Mouse (Mus musculus) kidney, adult 2 months (tissue): ENCODE results near the gene Bud23. TPM values are rescaled to one million over a fixed set of nuclear protein-coding genes. Genes with fewer than 3 reads are reported as not detected.

Experiments used
- DNase-seq: peaks from one replicate; pipeline ENCODE4 v3.0.0; 2021
- H3K27ac ChIP-seq: fragments of 200-500 bp; 2 replicates; pipeline ENCODE4 v1.5.1; 2012; ENCODE audit warnings: low read depth, low read length, control low read depth, inconsistent platforms; ENCODE audit not compliant: insufficient read depth
- H3K27me3 ChIP-seq: fragments of 200-500 bp; replicated peaks from 2 replicates; pipeline ENCODE4 v1.6.1; 2012; ENCODE audit warnings: mild to moderate bottlenecking, moderate library complexity, low read length, inconsistent platforms; ENCODE audit not compliant: control insufficient read depth, insufficient read depth
- H3K36me3 ChIP-seq: fragments of 200-500 bp; 2 replicates; pipeline ENCODE4 v1.6.1; 2012; ENCODE audit warnings: mild to moderate bottlenecking, moderate library complexity, low read length, inconsistent platforms; ENCODE audit not compliant: control insufficient read depth, insufficient read depth
- H3K4me1 ChIP-seq: fragments of 200-500 bp; 2 replicates; pipeline ENCODE4 v1.6.1; 2011; ENCODE audit warnings: low read length; ENCODE audit not compliant: control insufficient read depth, insufficient read depth
- H3K4me3 ChIP-seq: fragments of 200-500 bp; 2 replicates; pipeline ENCODE4 v1.5.1; 2011; ENCODE audit warnings: mild to moderate bottlenecking, low read depth, low read length, control low read depth; ENCODE audit not compliant: insufficient read depth
- CTCF ChIP-seq: fragments of 200-500 bp; conservative IDR thresholded peaks from 2 replicates; pipeline ENCODE4 v1.5.1; 2011; ENCODE audit warnings: low read depth, mild to moderate bottlenecking, control low read depth, low read length, moderate library complexity, mixed read lengths; ENCODE audit not compliant: insufficient read depth, insufficient read length
- POLR2A ChIP-seq: fragments of 200-500 bp; IDR thresholded peaks from one replicate; pipeline ENCODE4 v1.6.1; 2011; ENCODE audit warnings: low read depth, low read length, control low read depth
- WGBS: fragments of 180-500 bp; shearing (Covaris S2); methylation state at CpG from one replicate; pipeline ENCODE4 v1.1.7; 2018; 5-methylcytosine and 5-hydroxymethylcytosine counted together
- polyA plus RNA-seq: library from polyadenylated mRNA; depleted of rRNA; stranded (reverse); fragments of >200 nt; gene quantifications from 2 replicates; pipeline ENCODE4 v1.2.3, GENCODE M21; 2012; rRNA removed

Gene Bud23
- polyA plus RNA-seq, 1 experiment, result 50.7 TPM

DNA sequence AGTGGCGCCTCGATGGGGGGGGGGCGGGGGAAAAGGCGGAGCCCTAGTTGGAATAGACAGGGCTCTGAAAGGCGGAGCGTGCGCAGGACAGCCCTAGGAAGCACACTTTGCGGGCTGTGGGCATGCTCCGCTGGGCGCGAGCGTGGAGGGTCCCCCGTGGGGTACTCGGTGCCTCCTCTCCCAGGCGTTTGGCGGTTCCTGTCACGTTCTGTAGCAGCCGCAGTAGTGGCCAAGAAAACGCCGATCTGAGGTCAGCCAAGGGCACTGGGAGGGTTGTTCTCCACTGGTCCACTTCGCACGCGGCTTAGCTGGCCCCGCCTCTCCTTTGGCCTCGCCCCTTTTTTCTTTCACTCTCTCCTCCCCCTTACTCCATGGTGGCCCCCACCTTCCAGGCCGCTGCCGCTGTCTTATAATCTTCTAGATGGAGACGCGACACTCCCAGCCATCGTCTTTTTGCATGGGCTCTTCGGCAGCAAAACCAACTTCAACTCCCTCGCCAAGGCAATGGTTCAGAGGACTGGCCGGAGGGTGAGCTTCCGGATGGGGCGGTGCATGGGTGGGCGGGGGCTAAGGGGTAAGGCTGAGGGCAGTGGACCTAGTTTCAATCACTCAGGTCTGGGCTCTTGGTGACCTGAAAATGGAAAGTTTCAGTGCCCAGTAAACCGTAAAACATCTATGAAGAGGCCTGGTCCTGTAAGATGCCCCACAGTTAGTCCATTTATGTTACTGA is 55.0 kb downstream of the Bud23 start:
- Histone ChIP-seq H3K27ac (peak overlapping the region; percentile 99), H3K4me1 (peaks cover 9% of the 10 kb centered on the region; the same call in 1 of the 2 replicates), H3K36me3 (no peaks in the 10 kb centered on the region), H3K4me3 (peak overlapping the region; percentile 90), H3K27me3 (no peaks in the 10 kb centered on the region)
- TF ChIP-seq POLR2A (peak; percentile 39), CTCF (no peak)
- peak; percentile 95 for DNase-seq
- WGBS, result under 1% methylated on average over 36 of the region's 37 CpGs

DNA sequence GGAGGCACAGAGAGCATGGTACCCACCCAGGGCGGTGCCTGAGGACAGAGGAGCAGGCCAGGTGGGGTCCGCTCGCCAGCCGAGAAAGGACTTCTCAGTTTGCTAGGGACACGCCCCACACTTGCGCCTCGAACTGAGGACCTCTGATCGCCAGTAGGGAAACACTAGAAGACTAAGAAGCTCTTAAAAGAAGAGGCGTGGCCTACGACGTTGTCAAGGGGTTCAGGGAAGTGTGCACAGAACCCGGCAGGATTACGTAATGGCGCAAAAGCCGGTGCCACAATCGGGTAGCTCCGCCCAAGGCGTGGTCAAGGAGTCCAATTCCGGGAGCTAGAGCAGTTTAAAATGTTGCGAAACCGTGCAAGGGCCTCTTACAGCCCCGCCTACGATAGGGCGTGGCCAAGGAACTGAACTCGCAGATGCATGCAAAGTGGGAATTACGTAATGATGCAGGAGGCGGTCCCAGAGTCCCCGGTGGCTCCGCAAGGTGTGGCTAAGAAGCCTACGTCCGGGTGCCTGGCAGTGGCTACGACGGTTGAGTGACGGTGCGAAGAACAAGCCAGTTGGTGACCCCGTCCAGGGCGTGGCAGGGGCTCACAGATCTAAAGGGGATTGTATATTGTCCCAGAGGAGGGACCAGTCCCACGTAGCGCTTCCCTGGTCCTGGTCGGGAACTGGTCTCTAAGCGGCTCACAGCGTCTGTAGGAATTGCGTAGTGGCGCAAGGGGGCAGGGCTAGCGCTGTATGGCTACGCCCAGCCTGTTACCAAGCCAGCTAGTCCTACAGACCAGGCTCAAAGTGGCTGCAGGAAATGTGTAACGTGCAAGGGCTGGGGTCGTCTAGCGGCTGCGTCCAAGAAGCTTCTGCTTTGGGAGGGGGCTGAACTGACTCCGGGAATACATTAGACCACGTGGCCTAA is 55.8 kb downstream of the Bud23 start, which contains the start of gene Abhd11:
Gene Abhd11, plus strand, starts transcription at position 482 of the 919 bp plus-strand sequence.
- no peaks in the 10 kb centered on the region for H3K27me3 ChIP-seq
- under 1% methylated on average over 52 of the region's 52 CpGs for WGBS

DNA sequence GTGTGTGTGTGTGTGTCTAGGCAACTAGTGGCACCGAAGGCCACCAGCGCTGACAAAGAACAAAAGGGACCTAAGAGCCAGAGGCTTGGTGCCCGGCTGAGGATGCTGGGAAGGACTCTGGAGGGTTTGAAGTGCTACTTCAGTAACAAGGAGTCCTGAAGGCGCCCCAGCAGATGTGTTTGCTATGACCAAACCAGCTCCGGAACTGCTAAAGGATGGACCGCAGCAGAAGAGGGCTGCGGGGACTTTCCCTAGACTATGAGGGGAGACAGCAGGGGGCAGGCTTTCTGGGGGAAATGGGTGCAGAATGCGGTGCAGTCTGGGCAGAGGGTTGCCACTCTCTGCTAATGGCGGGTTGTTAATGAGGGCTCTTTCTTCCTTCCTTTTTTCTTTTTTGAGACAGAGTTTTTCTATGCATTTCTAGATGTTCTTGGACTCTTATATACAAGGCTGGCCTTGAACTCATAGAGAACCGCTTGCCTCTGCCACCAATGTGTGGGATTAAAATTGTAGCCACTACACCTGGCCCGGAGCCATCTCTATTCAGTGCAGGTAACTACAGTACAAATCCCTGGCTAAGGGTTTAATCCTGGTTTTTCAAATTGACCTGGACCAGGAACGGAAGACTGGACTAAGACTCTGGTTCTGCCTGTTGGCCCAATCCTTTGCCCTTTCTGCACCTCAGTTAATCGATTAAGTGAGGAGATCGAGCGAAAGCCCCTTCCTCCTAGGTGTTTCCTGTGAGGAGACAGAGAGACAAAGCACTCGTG is 56.8 kb downstream of the Bud23 start:
- peak; percentile 63 for DNase-seq
- Histone ChIP-seq H3K4me3 (peak overlapping the region; percentile 52), H3K4me1 (peaks cover 9% of the 10 kb centered on the region; the same call in 1 of the 2 replicates), H3K36me3 (no peaks in the 10 kb centered on the region), H3K27me3 (no peaks in the 10 kb centered on the region), H3K27ac (peak overlapping the region; percentile 84)
- no peak for TF ChIP-seq POLR2A
- no peak for TF ChIP-seq CTCF
- WGBS, result 43% methylated on average over 16 of the region's 16 CpGs

More for the DNA sequence above, 55.8 kb downstream of the Bud23 start, which contains the start of gene Abhd11:
- Histone ChIP-seq H3K27ac (peak within 1 kb of the TSS; percentile 99), H3K4me3 (peak within 1 kb of the TSS; percentile 90), H3K36me3 (no peaks in the 10 kb centered on the region), H3K4me1 (peaks cover 9% of the 10 kb centered on the region; the same call in 1 of the 2 replicates)
- peak; percentile 100 for DNase-seq
- TF ChIP-seq CTCF (0 out of 2 replicates have a peak, but pooled peaks have one; percentile 6), POLR2A (peak; percentile 93)

Other genes with a start within 250 kb of the Bud23 start
- gene Tmem270, start 158.2 kb downstream of the Bud23 start, polyA plus RNA-seq, result 0.09 TPM in 1 of 2 replicates, not detected in the other
- not detected in 2 replicates for gene Cldn13, start 149.4 kb downstream of the Bud23 start, polyA plus RNA-seq
- gene Mettl27, start 132.6 kb downstream of the Bud23 start, polyA plus RNA-seq, result 33.7 and 38.0 TPM in 2 replicates
- gene Cldn4, start 118.0 kb downstream of the Bud23 start, polyA plus RNA-seq, result 37.5 and 44.1 TPM in 2 replicates
- gene Cldn3, start 78.7 kb downstream of the Bud23 start, polyA plus RNA-seq, result 26.7 and 36.7 TPM in 2 replicates
- 111 and 121 TPM in 2 replicates for gene Abhd11, start 55.8 kb downstream of the Bud23 start, polyA plus RNA-seq
- gene Stx1a, start 41.5 kb downstream of the Bud23 start, polyA plus RNA-seq, result 3.9 and 4.1 TPM in 2 replicates
- 47.3 and 63.3 TPM in 2 replicates for gene Dnajc30, start 757 bp downstream of the Bud23 start, polyA plus RNA-seq
- 7.3 and 8.7 TPM in 2 replicates for gene Vps37d, start 13.3 kb upstream of the Bud23 start, polyA plus RNA-seq
- gene Mlxipl, start 24.9 kb upstream of the Bud23 start, polyA plus RNA-seq, result 144 and 170 TPM in 2 replicates
- 10.1 and 10.2 TPM in 2 replicates for gene Tbl2, start 84.7 kb upstream of the Bud23 start, polyA plus RNA-seq
- gene Bcl7b, start 103.3 kb upstream of the Bud23 start, polyA plus RNA-seq, result 36.7 and 47.9 TPM in 2 replicates
- gene Baz1b, start 122.3 kb upstream of the Bud23 start, polyA plus RNA-seq, result 16.5 and 18.7 TPM in 2 replicates
- gene Fzd9, start 186.3 kb upstream of the Bud23 start, polyA plus RNA-seq, result 0.67 and 0.83 TPM in 2 replicates